Mouse (Mus musculus): Measurements from ENCODE around the gene Myl6b.
A peak's percentile ranks its signal among the peaks of the same experiment; 100 is the strongest.

DNA sequence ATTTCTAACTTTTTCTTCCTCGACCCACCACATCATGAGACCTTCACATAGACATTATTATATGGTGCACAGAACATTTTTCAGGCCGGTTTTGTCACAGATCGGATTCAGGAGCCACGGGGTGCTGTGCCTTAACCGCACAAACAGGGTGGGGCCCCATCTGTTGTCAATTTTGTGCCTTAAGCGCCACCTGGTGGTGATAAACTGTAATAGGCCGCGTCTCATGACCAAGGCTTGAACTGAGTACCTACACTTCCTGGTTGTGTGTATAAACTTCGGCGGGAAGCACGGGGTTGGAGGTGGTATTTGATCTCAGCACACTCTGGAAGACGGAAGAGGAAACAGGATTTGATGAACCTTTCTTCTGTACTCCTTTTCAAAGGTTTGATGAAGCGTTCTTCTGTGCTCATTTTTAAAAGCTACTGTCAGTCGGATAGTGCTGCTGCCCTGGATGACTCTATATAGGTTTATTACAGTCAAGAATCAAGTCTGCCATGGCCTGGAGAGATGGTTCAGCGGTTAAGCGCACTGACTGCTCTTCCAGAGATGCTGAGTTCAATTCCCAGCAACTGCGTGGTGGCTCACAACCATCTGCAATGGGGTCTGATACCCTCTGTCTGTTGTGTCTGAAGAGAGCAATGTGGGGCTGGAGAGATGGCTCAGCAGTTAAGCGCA is 37.9 kb upstream of the Myl6b start:
- TF ChIP-seq EP300 (IDR thresholded peaks at IDR 0.05; ENCODE audit: low read length) = peak; percentile 32; the same call in 1 of the 2 replicates
- peak; percentile 86 for TF ChIP-seq MAX (IDR thresholded peaks at IDR 0.05; ENCODE audit: low read length)
- peak; percentile 71 to 98 for TF ChIP-seq CTCF (conservative IDR thresholded peaks at IDR 0.05 in 1 of 2, IDR thresholded peaks at IDR 0.05 in 1 of 2; ENCODE audit: low read depth in 2 of 2, low read length in 2 of 2)
- TF ChIP-seq BHLHE40 (IDR thresholded peaks at IDR 0.05; ENCODE audit: low read depth, low read length) = peak; percentile 42; the same call in 1 of the 2 replicates
- TF ChIP-seq POLR2A (IDR thresholded peaks at IDR 0.05; ENCODE audit: low read depth, low read length) = peak; percentile 69
- peak; percentile 52 for TF ChIP-seq ZMIZ1 (IDR thresholded peaks at IDR 0.05; ENCODE audit: low read depth, low read length)
- no peak for TF ChIP-seq USF2 (conservative IDR thresholded peaks at IDR 0.05; ENCODE audit: low read depth, low read length)

Data from CH12.LX (cell line).